Mouse (Mus musculus): ENCODE results near the gene Trpv2. TPM values are rescaled to one million over a fixed set of nuclear protein-coding genes. Genes with fewer than 3 reads are reported as not detected.

Gene Trpv2
- total and polyA plus RNA-seq, 3 experiments = 30.0 to 30.4 TPM; not detected in 1

DNA sequence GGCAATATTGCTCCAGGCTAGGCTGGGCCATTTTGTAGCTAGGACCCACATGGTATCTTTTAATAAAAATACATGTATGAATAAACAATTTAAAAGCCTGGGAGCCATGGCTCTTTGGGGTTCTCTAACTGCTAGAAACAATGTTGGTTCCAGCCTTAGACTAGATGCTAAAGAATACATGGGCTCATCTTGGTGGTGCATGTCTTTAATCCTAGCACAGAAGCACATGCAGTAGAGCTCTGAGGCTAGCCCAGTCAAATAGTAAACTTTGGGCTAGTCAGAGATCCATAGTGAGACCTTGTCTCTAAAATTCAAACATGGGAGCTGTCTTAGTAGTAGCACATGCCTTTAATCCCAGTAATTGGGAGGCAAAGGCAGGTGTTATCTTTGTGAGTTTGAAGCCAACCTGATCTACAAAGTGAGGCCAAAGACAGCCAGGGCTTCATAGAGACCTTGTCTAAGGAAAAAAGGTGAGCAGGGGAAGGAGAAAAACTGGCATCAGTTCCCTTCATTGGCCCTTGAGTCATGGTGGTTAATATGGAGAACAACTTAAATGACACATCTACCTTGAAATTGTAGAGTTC, 19.3 kb upstream of the Trpv2 start:
- H3K27me3 ChIP-seq (ENCODE audit: control insufficient read depth in 1 of 2, insufficient read depth in 2 of 2, low read length in 2 of 2) = no peaks in the 10 kb centered on the region
- H3K27ac ChIP-seq (ENCODE audit: control insufficient read depth, low read depth, low read length) = no peak overlapping the region
- peaks cover 10 to 25% of the 10 kb centered on the region in 2 experiments for H3K36me3 ChIP-seq (ENCODE audit: control insufficient read depth in 1 of 2, insufficient read depth in 2 of 2, low read length in 2 of 2)
- peak; percentile 54 for DNase-seq (ENCODE audit: low read depth, low spot score)
- peaks cover 7 to 19% of the 10 kb centered on the region in 2 experiments; a peak in 3 of 4 replicates for H3K4me1 ChIP-seq (ENCODE audit: control insufficient read depth in 1 of 2, insufficient read depth in 2 of 2, low read length in 2 of 2)
- no peak overlapping the region for H3K9ac ChIP-seq (ENCODE audit: control insufficient read depth, low read depth, low read length, poor library complexity, severe bottlenecking)
- H3K9me3 ChIP-seq (replicated peaks; ENCODE audit: insufficient read depth, low read length) = no peaks in the 10 kb centered on the region
- peaks cover 27% of the 10 kb centered on the region for H3K79me2 ChIP-seq (ENCODE audit: control insufficient read depth, insufficient read depth, low read length, poor library complexity)
- no peak overlapping the region for H3K4me3 ChIP-seq (ENCODE audit: control insufficient read depth in 1 of 2, insufficient read depth in 1 of 2, low read depth in 2 of 2, low read length in 2 of 2)
- TF ChIP-seq TAL1 (IDR thresholded peaks at IDR 0.05; ENCODE audit: low read length) (no peak), EP300 (IDR thresholded peaks at IDR 0.05; ENCODE audit: low read depth in 1 of 2, low read length in 2 of 2) (no peak), MAX (IDR thresholded peaks at IDR 0.05; ENCODE audit: low read length) (peak; percentile 49), USF2 (IDR thresholded peaks at IDR 0.05; ENCODE audit: borderline replicate concordance in 1 of 2, insufficient read depth in 1 of 2, low read depth in 1 of 2, low read length in 2 of 2) (no peak), ZNF384 (IDR thresholded peaks at IDR 0.05; ENCODE audit: low read depth, low read length) (no peak), USF1 (IDR thresholded peaks at IDR 0.05; ENCODE audit: low read depth, low read length) (no peak), POLR2A (IDR thresholded peaks at IDR 0.05; ENCODE audit: control insufficient read depth in 1 of 2, insufficient read depth in 1 of 2, low read depth in 1 of 2, low read length in 2 of 2, poor library complexity in 1 of 2) (peak; percentile 1 to 28; a peak in 1 of 4 replicates), UBTF (IDR thresholded peaks at IDR 0.05; ENCODE audit: borderline replicate concordance, insufficient read depth, low read depth, low read length) (no peak), RAD21 (IDR thresholded peaks at IDR 0.05; ENCODE audit: low read depth, low read length) (no peak), GABPA (IDR thresholded peaks at IDR 0.05; ENCODE audit: low read depth, low read length) (no peak), CHD2 (IDR thresholded peaks at IDR 0.05; ENCODE audit: low read length) (peak; percentile 8; the same call in 1 of the 2 replicates), MAZ (IDR thresholded peaks at IDR 0.05; ENCODE audit: low read depth, low read length) (no peak), SMC3 (IDR thresholded peaks at IDR 0.05; ENCODE audit: low read depth, low read length) (no peak), MYC (IDR thresholded peaks at IDR 0.05; ENCODE audit: low read depth, low read length) (peak; percentile 58; the same call in 1 of the 2 replicates), ZKSCAN1 (IDR thresholded peaks at IDR 0.05; ENCODE audit: low read depth, low read length) (no peak), ETS1 (IDR thresholded peaks at IDR 0.05; ENCODE audit: low read depth, low read length) (no peak), ELF1 (IDR thresholded peaks at IDR 0.05; ENCODE audit: low read depth, low read length) (no peak), TBP (IDR thresholded peaks at IDR 0.05; ENCODE audit: low read depth, low read length) (no peak), BHLHE40 (IDR thresholded peaks at IDR 0.05; ENCODE audit: borderline replicate concordance, low read depth, low read length) (no peak), NRF1 (IDR thresholded peaks at IDR 0.05; ENCODE audit: insufficient read depth, low read depth, low read length, poor library complexity, severe bottlenecking) (no peak), MYB (IDR thresholded peaks at IDR 0.05; ENCODE audit: low read depth, low read length) (peak; percentile 11; the same call in 1 of the 2 replicates), SIN3A (IDR thresholded peaks at IDR 0.05; ENCODE audit: low read length) (no peak), TCF12 (IDR thresholded peaks at IDR 0.05; ENCODE audit: low read depth, low read length) (no peak), MEF2A (IDR thresholded peaks at IDR 0.05; ENCODE audit: extremely low read depth, insufficient replicate concordance, low read depth, low read length, poor library complexity, severe bottlenecking) (no peak), POLR2AphosphoS5 (IDR thresholded peaks at IDR 0.05; ENCODE audit: borderline replicate concordance, low read depth, low read length) (no peak), POLR2AphosphoS2 (IDR thresholded peaks at IDR 0.05; ENCODE audit: low read length) (peak; percentile 96), JUND (IDR thresholded peaks at IDR 0.05; ENCODE audit: low read depth, low read length) (no peak), MAFK (IDR thresholded peaks at IDR 0.05; ENCODE audit: borderline replicate concordance, low read depth, low read length) (0 out of 2 replicates have a peak, but pooled peaks have one; percentile 20), ZMIZ1 (IDR thresholded peaks at IDR 0.05; ENCODE audit: low read depth, low read length) (peak; percentile 80; the same call in 1 of the 2 replicates), RCOR1 (IDR thresholded peaks at IDR 0.05; ENCODE audit: low read depth, low read length) (no peak), KAT2A (conservative IDR thresholded peaks at IDR 0.05; ENCODE audit: low read depth, low read length) (no peak), MXI1 (IDR thresholded peaks at IDR 0.05; ENCODE audit: low read depth, low read length) (0 out of 2 replicates have a peak, but pooled peaks have one; percentile 33), NELFE (IDR thresholded peaks at IDR 0.05; ENCODE audit: low read depth, low read length) (no peak), GATA1 (IDR thresholded peaks at IDR 0.05; ENCODE audit: low read depth, low read length) (no peak), HCFC1 (IDR thresholded peaks at IDR 0.05; ENCODE audit: low read depth, low read length) (no peak), ZC3H11A (IDR thresholded peaks at IDR 0.05; ENCODE audit: low read depth, low read length) (no peak), E2F4 (IDR thresholded peaks at IDR 0.05; ENCODE audit: borderline replicate concordance, low read depth, low read length) (no peak)

All from MEL (cell line).